Mouse (Mus musculus) limb, embryonic 10.5 days (tissue): ENCODE measurements around the gene Myo1d. TPM values are rescaled to one million over a fixed set of nuclear protein-coding genes. Genes with fewer than 3 reads are reported as not detected.
"Not testable (repeated sequence)": the region's sequence is repeated elsewhere in the genome, so short reads cannot be mapped to it uniquely, and the experiment has no call there.

ENCODE experiments used
- DNase-seq: peaks from one replicate; pipeline ENCODE4 v3.0.0-alpha.2; 2017; ENCODE audit warnings: low spot score
- H3K27ac ChIP-seq: fragments of 300-500 bp; sonication (generic); 2 replicates; pipeline ENCODE4 v1.5.1; 2016; ENCODE audit warnings: mild to moderate bottlenecking
- H3K27me3 ChIP-seq: fragments of 300-500 bp; sonication (generic); 2 replicates; pipeline ENCODE4 v1.6.1; 2016; ENCODE audit warnings: low read depth, mild to moderate bottlenecking; ENCODE audit not compliant: poor library complexity, severe bottlenecking
- H3K36me3 ChIP-seq: fragments of 300-500 bp; sonication (generic); 2 replicates; pipeline ENCODE4 v1.6.1; 2016; ENCODE audit warnings: mild to moderate bottlenecking, moderate library complexity
- H3K4me1 ChIP-seq: fragments of 300-500 bp; sonication (generic); 2 replicates; pipeline ENCODE4 v1.6.1; 2016
- H3K4me3 ChIP-seq: fragments of 300-500 bp; sonication (generic); 2 replicates; pipeline ENCODE4 v1.5.1; 2016; ENCODE audit warnings: mild to moderate bottlenecking, moderate library complexity
- H3K9me3 ChIP-seq: fragments of 300-500 bp; sonication (generic); replicated peaks from 2 replicates; pipeline ENCODE4 v1.6.1; 2016; ENCODE audit warnings: mild to moderate bottlenecking
- WGBS: fragments of 180-500 bp; shearing (Covaris S2); methylation state at CpG from one replicate; pipeline ENCODE4 v1.1.7; 2016; 5-methylcytosine and 5-hydroxymethylcytosine counted together
- polyA plus RNA-seq: library from polyadenylated mRNA; unstranded; fragments of >200 nt; fragmentation: Nextera tagmentation; extraction: Ambion mirVana; gene quantifications from 2 replicates; pipeline ENCODE4 v1.2.1, GENCODE M21; 2016

Myo1d gene
- polyA plus RNA-seq, 1 experiment from 2014 or later, result 4.6 TPM

- 90% methylated on average over 16 of the region's 16 CpGs for WGBS
- Histone ChIP-seq H3K4me3 (no peak overlapping the region), H3K27me3 (no peaks in the 10 kb centered on the region), H3K27ac (no peak overlapping the region), H3K36me3 (peaks cover 82% of the 10 kb centered on the region), H3K4me1 (peaks cover 14% of the 10 kb centered on the region; the same call in 1 of the 2 replicates), H3K9me3 (no peaks in the 10 kb centered on the region)
- DNase-seq, result no peak
Measured at GRCm38 (mm10) chr11:80471836-80472605, 307.8 kb downstream of the Myo1d start.

DNA sequence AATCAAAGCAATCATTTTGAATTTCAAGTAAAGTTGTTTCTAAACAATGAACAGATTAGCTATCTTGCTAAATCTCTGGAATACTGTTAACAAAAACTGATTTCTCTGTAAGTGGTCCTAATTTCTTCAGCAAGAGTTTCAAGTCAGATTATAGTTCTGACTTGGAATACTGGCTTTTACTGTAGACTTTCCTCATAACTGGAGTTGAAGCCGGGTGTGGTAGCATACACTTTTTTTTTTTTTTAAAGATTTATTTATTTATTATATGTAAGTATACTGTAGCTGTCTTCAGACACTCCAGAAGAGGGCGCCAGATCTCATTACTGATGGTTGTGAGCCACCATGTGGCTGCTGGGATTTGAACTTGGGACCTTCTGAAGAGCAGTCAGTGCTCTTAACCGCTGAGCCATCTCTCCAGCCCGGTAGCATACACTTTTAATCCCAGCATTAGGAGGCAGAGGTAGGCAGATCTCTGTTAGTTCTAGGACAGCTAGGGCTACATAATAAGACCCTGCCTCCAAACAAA lies 316.2 kb downstream of the Myo1d start:
- 85% methylated on average over 4 of the region's 4 CpGs for WGBS
- H3K4me3 ChIP-seq, H3K27me3 ChIP-seq, H3K27ac ChIP-seq, DNase-seq, H3K4me1 ChIP-seq, H3K9me3 ChIP-seq: not testable (repeated sequence)
- H3K36me3 ChIP-seq, result peaks cover 94% of the 10 kb centered on the region

- H3K4me1 ChIP-seq, result no peaks in the 10 kb centered on the region
- peaks cover 98% of the 10 kb centered on the region for H3K36me3 ChIP-seq
- no peaks in the 10 kb centered on the region for H3K9me3 ChIP-seq
- WGBS, result 95% methylated on average over 1 of the region's 1 CpGs
- DNase-seq, result no peak
- no peak overlapping the region for H3K4me3 ChIP-seq
- no peak overlapping the region for H3K27ac ChIP-seq
- no peaks in the 10 kb centered on the region for H3K27me3 ChIP-seq
Measured at GRCm38 (mm10) chr11:80453198-80453597, 326.6 kb downstream of the Myo1d start.

DNA sequence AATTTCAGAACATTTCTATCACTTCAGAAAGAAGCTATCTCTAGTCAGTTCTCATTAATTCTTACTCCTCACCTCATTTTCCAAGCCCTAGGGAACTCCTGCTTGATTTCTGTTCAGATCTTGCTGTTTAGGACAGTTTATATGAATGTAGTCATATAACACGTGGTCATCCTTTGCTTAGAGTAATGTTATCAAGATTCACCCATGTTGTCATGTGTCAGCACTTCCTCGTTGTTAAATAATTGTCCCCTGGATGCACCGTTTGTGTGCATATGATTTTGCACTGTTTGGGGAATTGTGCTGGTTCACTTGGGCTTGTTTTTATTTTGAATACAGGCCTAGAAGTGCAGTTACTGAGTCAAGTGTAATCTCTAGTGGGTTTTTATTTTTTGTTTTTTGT lies 327.6 kb downstream of the Myo1d start:
- no peak overlapping the region for H3K27ac ChIP-seq
- no peaks in the 10 kb centered on the region for H3K4me1 ChIP-seq
- 96% methylated on average over 3 of the region's 3 CpGs for WGBS
- H3K9me3 ChIP-seq, result no peaks in the 10 kb centered on the region
- no peak overlapping the region for H3K4me3 ChIP-seq
- DNase-seq, result no peak
- no peaks in the 10 kb centered on the region for H3K27me3 ChIP-seq
- H3K36me3 ChIP-seq, result peaks cover 98% of the 10 kb centered on the region

- WGBS, result 92% methylated on average over 2 of the region's 2 CpGs
- Histone ChIP-seq H3K27me3 (no peaks in the 10 kb centered on the region), H3K9me3 (no peaks in the 10 kb centered on the region), H3K4me1 (no peaks in the 10 kb centered on the region), H3K4me3 (no peak overlapping the region), H3K27ac (no peak overlapping the region), H3K36me3 (peaks cover 98% of the 10 kb centered on the region)
- no peak for DNase-seq
Measured at GRCm38 (mm10) chr11:80449859-80450258, 330.0 kb downstream of the Myo1d start.

DNA sequence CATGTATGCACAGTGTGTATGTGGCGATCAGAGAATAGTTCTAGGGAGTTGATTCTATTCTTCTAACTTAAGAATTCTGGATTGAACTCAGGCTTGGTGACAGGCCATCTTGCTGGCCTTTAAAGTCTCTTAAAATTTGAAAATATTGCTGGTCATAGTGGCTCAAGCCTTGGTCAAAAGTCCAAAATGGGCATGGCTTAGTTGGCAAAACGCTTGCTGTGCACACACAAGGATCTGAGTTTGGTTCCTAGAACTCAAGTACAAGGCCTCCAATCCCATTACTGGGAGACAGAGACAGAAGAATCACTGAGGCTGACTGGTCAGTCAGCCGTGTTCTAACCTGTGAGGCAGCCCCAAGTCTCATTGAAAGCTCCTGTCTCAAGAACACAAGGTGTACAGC lies 332.9 kb downstream of the Myo1d start:
- Histone ChIP-seq H3K27me3 (no peaks in the 10 kb centered on the region), H3K9me3 (no peaks in the 10 kb centered on the region), H3K4me3 (no peak overlapping the region), H3K27ac (no peak overlapping the region), H3K4me1 (no peaks in the 10 kb centered on the region), H3K36me3 (peaks cover 97% of the 10 kb centered on the region)
- no peak for DNase-seq
- 92% methylated on average over 3 of the region's 3 CpGs for WGBS

Other genes with a start within 250 kb of the Myo1d start
- 138 and 145 TPM in 2 replicates for gene Tmem98, start 30.1 kb upstream of the Myo1d start, polyA plus RNA-seq
- gene Spaca3, start 78.3 kb upstream of the Myo1d start, polyA plus RNA-seq, result not detected in 2 replicates